Mouse (Mus musculus) gastrocnemius, adult 2 months (tissue): ENCODE results near the gene Tnnt1. TPM values are rescaled to one million over a fixed set of nuclear protein-coding genes. Genes with fewer than 3 reads are reported as not detected.

Experiments
- DNase-seq: peaks from one replicate; pipeline ENCODE4 v3.0.0; 2022
- H3K27ac ChIP-seq: fragments of 200-600 bp; 2 replicates; pipeline ENCODE4 v1.8.1; 2022; ENCODE audit warnings: mild to moderate bottlenecking
- H3K4me3 ChIP-seq: fragments of 200-600 bp; 2 replicates; pipeline ENCODE4 v1.8.1; 2022; ENCODE audit warnings: mild to moderate bottlenecking, moderate library complexity
- CTCF ChIP-seq: fragments of 200-600 bp; IDR thresholded peaks from 2 replicates; pipeline ENCODE4 v1.8.1; 2022; ENCODE audit warnings: antibody characterized with exemption, mild to moderate bottlenecking, moderate library complexity
- intact Hi-C: fragments of 180-260 bp; cut with DNase I; formaldehyde crosslinking; loops from one replicate; pipeline ENCODE4 v1.15.1; 2025
- total RNA-seq, 2 experiments: library from RNA; stranded (reverse); gene quantifications; 2 replicates each; pipeline ENCODE4 v1.2.3; 2021

The Tnnt1 gene
- total RNA-seq, 2 experiments from 2014 or later, result 398 to 1,232 TPM

GRCm38 (mm10) chr7:4502421-4503090 lies 13.6 kb downstream of the Tnnt1 start:
- peak; percentile 36 for DNase-seq
- peak overlapping the region; percentile 99 for H3K27ac ChIP-seq
- intact Hi-C loops, result loop anchor here (10.0 kb wide), 1 partner anchor 1782 kb away; the partner anchor contains the start of gene Zfp667
- peak overlapping the region; percentile 95 for H3K4me3 ChIP-seq
- TF ChIP-seq CTCF, result no peak

- peak; percentile 98 for DNase-seq
- intact Hi-C loops, result loop anchor here (10.0 kb wide), 1 partner anchor 1783 kb away; the partner anchor contains the start of gene Zfp667
- H3K4me3 ChIP-seq, result peak within 1 kb of the TSS; percentile 95
- H3K27ac ChIP-seq, result peak within 1 kb of the TSS; percentile 99
- TF ChIP-seq CTCF, result no peak
Measured at GRCm38 (mm10) chr7:4501558-4502397, 14.4 kb downstream of the Tnnt1 start, which contains the start of gene Ppp1r12c. Gene Ppp1r12c (minus strand): TSS chr7:4501680.

- Histone ChIP-seq H3K27ac (peak overlapping the region; percentile 99), H3K4me3 (peak overlapping the region; percentile 95)
- peak; percentile 60 for DNase-seq
- intact Hi-C loops, result loop anchor here (10.0 kb wide), 1 partner anchor 1784 kb away; the partner anchor contains the start of gene Zfp667
- TF ChIP-seq CTCF, result no peak
Measured at GRCm38 (mm10) chr7:4500892-4501471, 15.2 kb downstream of the Tnnt1 start.

GRCm38 (mm10) chr7:4499034-4499433 lies 17.1 kb downstream of the Tnnt1 start:
- peak overlapping the region; percentile 95 for H3K4me3 ChIP-seq
- TF ChIP-seq CTCF, result no peak
- DNase-seq, result no peak
- peak overlapping the region; percentile 99 for H3K27ac ChIP-seq
- intact Hi-C loops, result loop anchor here (10.0 kb wide), 1 partner anchor 1204 kb away; no protein-coding TSS in a partner anchor

- Histone ChIP-seq H3K27ac (peak overlapping the region; percentile 99), H3K4me3 (peak overlapping the region; percentile 95)
- peak; percentile 77 for DNase-seq
- TF ChIP-seq CTCF, result no peak
- intact Hi-C loops, result loop anchor here (10.0 kb wide), 1 partner anchor 1203 kb away; no protein-coding TSS in a partner anchor
Measured at GRCm38 (mm10) chr7:4498251-4498650, 17.9 kb downstream of the Tnnt1 start.

- intact Hi-C loops, result loop anchor here (10.0 kb wide), 1 partner anchor 1203 kb away; no protein-coding TSS in a partner anchor
- TF ChIP-seq CTCF, result no peak
- DNase-seq, result no peak
- Histone ChIP-seq H3K4me3 (no peak overlapping the region), H3K27ac (peak overlapping the region; percentile 99)
Measured at GRCm38 (mm10) chr7:4497271-4497903, 18.8 kb downstream of the Tnnt1 start.

- TF ChIP-seq CTCF, result no peak
- H3K27ac ChIP-seq, result peak overlapping the region; percentile 99; the same call in 1 of the 2 replicates
- no peak overlapping the region for H3K4me3 ChIP-seq
- DNase-seq, result no peak
- intact Hi-C loops, result loop anchor here (10.0 kb wide), 1 partner anchor 1202 kb away; no protein-coding TSS in a partner anchor
Measured at GRCm38 (mm10) chr7:4496468-4496867, 19.7 kb downstream of the Tnnt1 start.

GRCm38 (mm10) chr7:4493991-4494390 lies 22.2 kb downstream of the Tnnt1 start:
- no peak for DNase-seq
- TF ChIP-seq CTCF, result no peak
- Histone ChIP-seq H3K4me3 (no peak overlapping the region), H3K27ac (peak overlapping the region; percentile 73)
- intact Hi-C loops, result loop anchor here (5.0 to 10.0 kb wide), 2 partner anchors 347 to 1199 kb away; no protein-coding TSS in a partner anchor

GRCm38 (mm10) chr7:4492284-4493224 lies 23.6 kb downstream of the Tnnt1 start:
- Histone ChIP-seq H3K27ac (peak overlapping the region; percentile 73), H3K4me3 (peak overlapping the region; percentile 36)
- intact Hi-C loops, result loop anchor here (5.0 to 10.0 kb wide), 2 partner anchors 345 to 1198 kb away; no protein-coding TSS in a partner anchor
- no peak for DNase-seq
- no peak for TF ChIP-seq CTCF

- intact Hi-C loops, result loop anchor here (5.0 to 10.0 kb wide), 2 partner anchors 344 to 1197 kb away; no protein-coding TSS in a partner anchor
- Histone ChIP-seq H3K27ac (peak overlapping the region; percentile 73), H3K4me3 (peak overlapping the region; percentile 36)
- DNase-seq, result peak; percentile 57
- TF ChIP-seq CTCF, result no peak
Measured at GRCm38 (mm10) chr7:4491308-4491707, 24.9 kb downstream of the Tnnt1 start.

- no peak for TF ChIP-seq CTCF
- Histone ChIP-seq H3K27ac (peak overlapping the region; percentile 28; the same call in 1 of the 2 replicates), H3K4me3 (no peak overlapping the region)
- intact Hi-C loops, result no loop called here
- DNase-seq, result peak; percentile 38
Measured at GRCm38 (mm10) chr7:4482281-4482680, 33.9 kb downstream of the Tnnt1 start.
